Mouse (Mus musculus): Measurements from ENCODE around the gene Nbeal2. TPM values are rescaled to one million over a fixed set of nuclear protein-coding genes. Genes with fewer than 3 reads are reported as not detected.

Nbeal2 gene
- polyA plus RNA-seq, 1 experiment from 2014 or later, result 5.7 TPM

DNA sequence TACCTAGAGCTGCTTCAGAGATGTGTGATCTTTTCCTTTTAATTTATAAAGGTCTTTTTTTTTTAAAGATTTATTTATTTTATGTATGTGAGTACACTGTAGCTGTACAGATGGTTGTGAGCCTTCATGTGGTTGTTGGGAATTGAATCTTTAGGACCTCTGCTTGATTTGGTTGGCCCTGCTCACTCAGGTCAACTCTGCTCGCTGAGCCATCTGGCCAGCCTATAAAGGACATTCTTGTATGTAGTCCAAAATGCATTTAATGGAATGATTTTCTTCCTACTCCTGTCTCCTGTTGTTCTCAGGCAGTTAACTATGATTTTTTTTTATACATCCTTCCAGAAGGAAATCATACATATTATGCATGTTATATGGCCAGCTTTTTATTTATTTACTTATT, 70.4 kb downstream of the Nbeal2 start:
- H3K9ac ChIP-seq (ENCODE audit: low read length), result no peak overlapping the region
- DNase-seq (ENCODE audit: low spot score), result no peak
- no peaks in the 10 kb centered on the region for H3K27me3 ChIP-seq (ENCODE audit: control insufficient read depth, insufficient read depth, low read length)
- no peaks in the 10 kb centered on the region for H3K9me3 ChIP-seq (ENCODE audit: control insufficient read depth, low read length)
- no peaks in the 10 kb centered on the region for H3K36me3 ChIP-seq (ENCODE audit: control insufficient read depth, insufficient read depth, low read length)
- H3K4me2 ChIP-seq (replicated peaks; ENCODE audit: low read depth), result no peak overlapping the region
- H3K4me1 ChIP-seq (replicated peaks; ENCODE audit: control insufficient read depth, insufficient read depth), result no peaks in the 10 kb centered on the region
- WGBS, result 68% methylated on average over 1 of the region's 1 CpGs
- no peak for ATAC-seq (ENCODE audit: low FRiP score, low TSS enrichment)
- no peak for TF ChIP-seq EP300 (optimal IDR thresholded peaks at IDR 0.05)
- no peak for TF ChIP-seq CTCF (IDR thresholded peaks at IDR 0.05; ENCODE audit: low read depth)
- no peak overlapping the region for H3K27ac ChIP-seq (replicated peaks)
- H3K4me3 ChIP-seq (ENCODE audit: low read depth, low read length), result no peak overlapping the region

DNA sequence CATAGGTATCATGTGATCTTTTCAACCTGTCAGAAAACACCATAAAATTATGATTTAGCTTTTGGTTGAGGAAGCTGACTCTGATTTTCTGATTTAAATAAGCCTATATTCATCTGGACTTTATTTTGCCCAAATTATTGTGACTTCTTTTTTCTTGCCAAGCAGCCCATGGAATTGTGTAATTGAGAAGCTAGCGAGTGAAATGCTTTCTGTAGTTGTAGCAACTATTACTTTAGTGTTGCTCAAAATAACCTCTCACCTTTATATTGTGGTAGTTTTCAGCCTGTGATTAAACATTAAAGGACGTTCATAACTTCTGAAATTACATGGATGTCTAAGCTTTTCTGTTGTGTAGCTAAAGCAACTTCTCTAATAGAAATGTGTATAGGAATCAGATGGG, 71.8 kb downstream of the Nbeal2 start:
- Histone ChIP-seq H3K4me2 (replicated peaks; ENCODE audit: low read depth) (no peak overlapping the region), H3K9ac (ENCODE audit: low read length) (no peak overlapping the region), H3K4me1 (replicated peaks; ENCODE audit: control insufficient read depth, insufficient read depth) (no peaks in the 10 kb centered on the region), H3K4me3 (ENCODE audit: low read depth, low read length) (no peak overlapping the region), H3K9me3 (ENCODE audit: control insufficient read depth, low read length) (no peaks in the 10 kb centered on the region), H3K27me3 (ENCODE audit: control insufficient read depth, insufficient read depth, low read length) (no peaks in the 10 kb centered on the region), H3K36me3 (ENCODE audit: control insufficient read depth, insufficient read depth, low read length) (peaks cover 2% of the 10 kb centered on the region), H3K27ac (replicated peaks) (no peak overlapping the region)
- ATAC-seq (ENCODE audit: low FRiP score, low TSS enrichment), result no peak
- TF ChIP-seq EP300 (optimal IDR thresholded peaks at IDR 0.05) (no peak), CTCF (IDR thresholded peaks at IDR 0.05; ENCODE audit: low read depth) (no peak)
- no peak for DNase-seq (ENCODE audit: low spot score)
- 83% methylated on average over 2 of the region's 2 CpGs for WGBS

Small RNA genes within 50 kb of the gene (microRNA-seq; reads per million reads assigned to microRNA genes)
- not detected for gene Mir8107

Other genes with a start within 250 kb of the Nbeal2 start
- gene Ptpn23, start 245.9 kb downstream of the Nbeal2 start, polyA plus RNA-seq (2015; fragmentation: Nextera tagmentation; extraction: Ambion mirVana), result 6.3 and 7.8 TPM in 2 replicates
- 2.4 and 2.5 TPM in 2 replicates for gene Ngp, start 234.4 kb downstream of the Nbeal2 start, polyA plus RNA-seq (2015; fragmentation: Nextera tagmentation; extraction: Ambion mirVana)
- 5.7 and 5.8 TPM in 2 replicates for gene Klhl18, start 177.5 kb downstream of the Nbeal2 start, polyA plus RNA-seq (2015; fragmentation: Nextera tagmentation; extraction: Ambion mirVana)
- 1.3 and 1.4 TPM in 2 replicates for gene Kif9, start 177.2 kb downstream of the Nbeal2 start, polyA plus RNA-seq (2015; fragmentation: Nextera tagmentation; extraction: Ambion mirVana)
- 13.1 and 14.0 TPM in 2 replicates for gene Setd2, start 121.6 kb downstream of the Nbeal2 start, polyA plus RNA-seq (2015; fragmentation: Nextera tagmentation; extraction: Ambion mirVana)
- gene Nradd, start 29.7 kb downstream of the Nbeal2 start, polyA plus RNA-seq (2015; fragmentation: Nextera tagmentation; extraction: Ambion mirVana), result 14.5 and 15.9 TPM in 2 replicates
- 139 and 144 TPM in 2 replicates for gene Ccdc12, start 2.3 kb upstream of the Nbeal2 start, polyA plus RNA-seq (2015; fragmentation: Nextera tagmentation; extraction: Ambion mirVana)
- 0.11 and 0.27 TPM in 2 replicates for gene Myl3, start 87.7 kb upstream of the Nbeal2 start, polyA plus RNA-seq (2015; fragmentation: Nextera tagmentation; extraction: Ambion mirVana)
- gene Pth1r, start 93.0 kb upstream of the Nbeal2 start, polyA plus RNA-seq (2015; fragmentation: Nextera tagmentation; extraction: Ambion mirVana), result 10.5 and 10.6 TPM in 2 replicates
- gene Prss42, start 144.0 kb upstream of the Nbeal2 start, polyA plus RNA-seq (2015; fragmentation: Nextera tagmentation; extraction: Ambion mirVana), result not detected in 2 replicates
- not detected in 2 replicates for gene Prss44, start 159.8 kb upstream of the Nbeal2 start, polyA plus RNA-seq (2015; fragmentation: Nextera tagmentation; extraction: Ambion mirVana)
- gene Prss43, start 172.5 kb upstream of the Nbeal2 start, polyA plus RNA-seq (2015; fragmentation: Nextera tagmentation; extraction: Ambion mirVana), result 0.04 TPM in 1 of 2 replicates, not detected in the other
- not detected in 2 replicates for gene Prss45, start 180.4 kb upstream of the Nbeal2 start, polyA plus RNA-seq (2015; fragmentation: Nextera tagmentation; extraction: Ambion mirVana)
- not detected in 2 replicates for gene Prss46, start 190.3 kb upstream of the Nbeal2 start, polyA plus RNA-seq (2015; fragmentation: Nextera tagmentation; extraction: Ambion mirVana)
- 0.10 and 0.18 TPM in 2 replicates for gene Prss50, start 203.8 kb upstream of the Nbeal2 start, polyA plus RNA-seq (2015; fragmentation: Nextera tagmentation; extraction: Ambion mirVana)
- 5.5 and 6.1 TPM in 2 replicates for gene Als2cl, start 225.7 kb upstream of the Nbeal2 start, polyA plus RNA-seq (2015; fragmentation: Nextera tagmentation; extraction: Ambion mirVana)
- 1.5 and 1.6 TPM in 2 replicates for gene Tmie, start 226.0 kb upstream of the Nbeal2 start, polyA plus RNA-seq (2015; fragmentation: Nextera tagmentation; extraction: Ambion mirVana)